Mouse (Mus musculus): ENCODE measurements at regions not wholly inside any gene's neighbourhood (a gene's known extent, or its start where the extent isn't known, plus 50 kb on each side); places are given as distances from the start of the nearest gene placed in this dataset.

- no peak for DNase-seq (ENCODE audit: low spot score)
These were observed 60.4 kb downstream of the Dact1 start for GRCm38 (mm10) chr12:71370091-71370490.

DNA sequence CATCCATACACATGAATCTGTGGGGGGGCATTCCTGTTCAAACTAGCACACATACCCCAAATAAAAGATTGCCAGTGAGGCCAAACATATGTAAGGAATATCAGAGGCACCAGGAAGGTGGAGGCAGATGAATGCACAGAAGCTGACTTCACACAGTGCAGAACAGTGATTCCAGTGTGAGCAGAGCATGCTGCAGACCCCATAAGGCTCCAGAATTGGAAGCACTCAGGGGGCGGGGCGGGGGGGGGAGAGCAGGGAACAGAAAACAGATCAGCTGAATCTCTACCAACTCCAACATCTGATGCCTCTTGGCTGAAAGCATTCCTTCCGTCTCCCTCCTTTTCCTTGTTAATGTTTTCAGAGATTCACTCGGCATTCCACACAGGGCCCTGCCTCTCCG, 62.3 kb downstream of the Dact1 start:
- no peak for DNase-seq (ENCODE audit: low spot score)

DNA sequence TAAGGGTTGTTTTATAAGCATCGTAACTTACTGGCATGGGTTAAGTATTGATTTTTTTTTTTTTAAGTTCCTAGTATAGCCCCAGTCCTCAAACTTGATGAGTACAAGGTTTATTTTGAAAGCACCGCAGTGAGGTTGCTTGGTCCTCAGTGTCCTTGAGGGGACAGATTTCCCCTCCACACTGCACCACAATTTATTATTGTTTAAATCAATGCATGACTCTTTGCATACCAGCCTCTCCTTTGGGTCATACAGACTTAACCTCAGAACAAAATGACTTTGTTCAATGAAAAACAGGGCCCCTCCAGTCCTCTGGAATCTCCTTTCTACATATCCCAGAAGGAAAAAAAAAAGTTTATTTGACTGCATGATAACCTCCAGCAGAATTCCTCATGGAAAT, 63.9 kb downstream of the Dact1 start:
- DNase-seq (ENCODE audit: low spot score), result no peak

DNA sequence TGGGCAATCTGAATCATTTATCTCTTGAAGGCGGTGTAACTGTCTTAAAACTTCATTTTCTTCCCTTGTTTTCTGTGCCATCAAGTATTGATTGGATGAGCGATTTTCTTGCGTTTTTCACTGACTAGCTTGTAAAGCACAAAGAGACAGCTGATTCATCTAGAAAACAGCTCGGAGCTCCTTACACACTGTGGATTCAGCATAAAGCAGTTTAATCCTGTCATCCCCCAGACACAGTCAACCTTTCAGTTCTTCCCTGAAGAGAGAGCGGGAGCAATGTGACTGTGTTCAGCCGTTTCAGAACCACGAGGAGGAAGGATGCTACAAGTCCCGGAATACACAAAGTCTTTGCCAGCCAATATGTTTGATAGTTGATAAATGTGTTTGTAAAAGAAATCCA, 66.8 kb downstream of the Dact1 start:
- DNase-seq (ENCODE audit: low spot score), result no peak

DNA sequence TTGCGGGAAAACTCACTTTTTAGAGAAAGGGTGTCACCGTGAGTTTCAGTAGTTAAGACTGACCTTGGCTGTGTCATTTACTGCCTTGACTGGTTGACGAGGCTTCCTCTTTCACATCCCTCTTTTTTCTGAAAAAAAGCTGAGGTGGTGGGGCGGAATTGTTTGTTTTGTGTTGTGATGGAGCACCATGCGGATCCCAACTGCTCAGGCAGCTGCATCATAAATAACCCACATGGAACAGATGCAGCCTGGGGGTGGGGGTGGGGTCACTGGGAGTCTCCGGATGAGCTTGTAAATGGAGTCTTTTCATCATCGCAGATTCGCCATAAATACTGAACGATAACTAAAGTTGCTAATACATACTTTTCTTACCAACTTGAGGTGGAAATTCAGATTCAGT, 67.3 kb downstream of the Dact1 start:
- DNase-seq (ENCODE audit: low spot score), result no peak

GRCm38 (mm10) chr12:71379626-71380423, 70.1 kb downstream of the Dact1 start:
- DNase-seq (ENCODE audit: low spot score), result no peak

DNA sequence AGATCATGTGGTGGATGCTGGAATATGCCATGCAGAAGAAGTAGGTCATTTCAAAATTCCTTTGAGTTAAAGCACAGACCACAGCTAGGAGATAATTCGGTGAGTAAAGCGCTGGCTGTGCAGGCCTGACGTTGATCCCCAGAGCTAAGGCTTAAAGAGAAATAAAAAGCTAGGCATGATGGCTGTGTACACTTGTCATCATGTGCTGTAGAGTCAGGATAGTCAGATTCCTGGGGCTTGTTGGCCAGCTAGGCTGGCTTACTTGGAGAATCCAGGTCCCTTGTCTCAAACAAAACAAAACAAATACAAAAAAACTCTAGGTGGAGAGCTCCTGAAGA, 70.7 kb downstream of the Dact1 start:
- no peak for DNase-seq (ENCODE audit: low spot score)

GRCm38 (mm10) chr12:71386251-71386650, 76.6 kb downstream of the Dact1 start:
- DNase-seq (ENCODE audit: low spot score), result no peak

GRCm38 (mm10) chr12:71391481-71391880, 81.8 kb downstream of the Dact1 start:
- no peak for DNase-seq (ENCODE audit: low spot score)

GRCm38 (mm10) chr12:71393752-71394151, 84.1 kb downstream of the Dact1 start:
- no peak for DNase-seq (ENCODE audit: low spot score)

DNA sequence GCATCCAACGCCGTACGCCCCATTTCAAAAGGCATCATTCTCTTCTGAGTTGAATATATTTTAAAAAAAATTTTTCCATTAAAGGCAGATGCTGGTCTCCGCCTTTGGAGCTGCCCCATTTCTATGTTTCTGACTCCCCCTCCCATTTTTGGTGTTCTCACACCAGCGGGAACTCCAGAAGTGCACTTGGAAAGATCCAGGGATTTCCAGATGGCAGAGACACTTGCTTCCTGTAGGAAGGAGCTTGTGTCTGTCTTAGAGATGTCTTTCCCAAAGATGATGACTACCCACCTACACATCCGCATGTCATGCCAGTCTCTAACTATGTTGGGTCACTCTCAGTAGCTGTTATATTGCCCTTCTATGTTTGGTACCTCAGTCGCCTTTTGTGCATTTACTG, 87.8 kb downstream of the Dact1 start:
- no peak for DNase-seq (ENCODE audit: low spot score)

DNA sequence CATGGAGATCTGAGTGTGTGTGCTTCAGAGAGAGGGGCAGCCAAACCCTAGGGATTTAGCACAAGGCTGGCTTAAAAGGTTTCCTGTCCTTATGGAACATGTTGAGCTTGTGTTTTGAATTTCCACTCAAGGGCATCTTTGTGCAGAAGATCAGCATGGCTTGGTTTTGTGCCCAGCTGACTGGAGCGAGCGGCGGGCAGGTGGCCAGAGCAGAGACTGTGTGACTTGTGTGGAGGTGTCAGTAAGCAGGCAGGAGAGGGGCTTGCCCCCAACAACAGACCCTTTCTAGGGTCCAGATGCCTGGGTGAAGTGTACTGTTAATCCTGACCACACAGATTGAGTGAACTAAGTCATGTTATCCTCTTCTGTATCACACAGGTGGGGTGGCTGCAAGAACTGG, 89.0 kb downstream of the Dact1 start:
- no peak for DNase-seq (ENCODE audit: low spot score)

GRCm38 (mm10) chr12:71400201-71400600, 90.5 kb downstream of the Dact1 start:
- DNase-seq (ENCODE audit: low spot score), result no peak

DNA sequence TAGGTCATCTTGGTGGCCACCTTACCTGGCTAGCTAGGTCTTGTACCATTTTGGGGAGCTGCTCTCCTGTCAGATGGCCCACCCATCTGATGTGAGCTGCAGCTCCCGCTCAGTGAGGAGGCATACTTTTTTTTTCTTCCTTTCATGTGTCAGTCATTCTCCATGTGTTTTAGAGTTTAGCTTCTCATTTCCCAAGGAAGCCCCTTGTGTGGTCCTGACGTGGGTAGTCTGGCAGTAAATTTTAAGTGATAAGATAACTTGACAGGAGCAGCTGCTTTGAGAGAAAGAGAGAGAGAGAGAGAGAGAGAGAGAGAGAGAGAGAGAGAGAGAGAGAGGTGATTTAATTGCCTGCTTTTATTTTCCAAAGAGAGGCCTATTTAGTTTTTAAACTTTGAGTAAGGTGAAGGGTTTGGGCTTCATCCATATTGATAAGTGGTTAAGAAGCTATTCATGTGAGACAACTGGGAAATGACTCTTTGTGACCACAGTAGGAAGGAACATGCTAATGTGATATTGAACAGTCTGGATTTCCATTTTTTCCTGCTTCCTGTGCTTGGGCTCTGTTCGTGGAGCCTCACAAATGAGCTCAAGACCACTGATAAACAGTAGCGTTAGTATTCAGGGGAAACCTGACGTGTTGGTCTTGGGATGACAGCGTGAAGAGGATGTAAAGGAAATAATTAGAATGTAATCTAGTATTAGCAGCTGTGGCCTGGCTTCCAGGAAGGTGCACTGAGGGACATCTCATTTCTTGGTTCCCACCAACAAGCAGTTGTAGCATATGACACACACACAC, 92.1 kb downstream of the Dact1 start:
- no peak for DNase-seq (ENCODE audit: low spot score)

- DNase-seq (ENCODE audit: low spot score), result no peak
These were observed 97.6 kb downstream of the Dact1 start for GRCm38 (mm10) chr12:71407294-71407693.

- DNase-seq (ENCODE audit: low spot score), result no peak
These were observed 98.8 kb downstream of the Dact1 start for GRCm38 (mm10) chr12:71408396-71409050.

DNA sequence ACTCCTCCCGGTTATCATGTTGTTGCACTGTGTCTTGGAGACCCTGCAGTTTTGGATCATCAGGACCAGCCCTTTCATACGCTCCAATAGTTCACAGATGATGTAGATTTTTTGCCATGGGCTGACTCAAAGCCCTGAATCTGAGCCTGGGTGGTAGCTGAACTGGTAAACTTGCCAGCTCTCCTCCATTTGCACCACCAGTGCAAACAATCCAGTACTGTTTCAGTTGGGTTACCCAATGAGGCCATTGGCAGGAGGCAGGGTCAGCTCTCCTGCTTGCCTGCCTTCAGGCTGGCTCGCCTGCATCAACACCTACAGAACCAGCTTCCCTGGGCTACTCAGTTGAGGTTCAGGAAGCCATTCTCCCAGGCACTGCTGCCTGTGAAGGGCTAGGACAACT, 102.6 kb downstream of the Dact1 start:
- DNase-seq (ENCODE audit: low spot score), result no peak

DNA sequence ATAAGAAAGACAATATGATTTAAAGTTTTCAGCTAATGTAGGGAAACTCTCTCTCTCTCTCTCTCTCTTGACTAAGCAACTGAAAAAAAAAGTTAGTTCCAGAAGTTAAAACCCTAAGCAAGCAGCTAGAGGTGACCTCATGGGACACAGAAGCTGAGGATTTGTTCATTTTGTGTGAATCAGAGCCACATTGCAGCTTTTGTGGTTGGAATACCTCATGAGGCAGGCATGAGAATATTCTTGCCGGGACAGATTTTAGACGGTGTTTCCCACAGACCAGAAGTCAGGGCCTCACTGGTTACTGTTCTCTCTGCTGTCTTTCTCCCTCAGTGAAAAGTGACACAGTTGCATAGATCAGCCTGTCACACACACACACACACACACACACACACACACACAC, 107.3 kb downstream of the Dact1 start:
- no peak for DNase-seq (ENCODE audit: low spot score)

DNA sequence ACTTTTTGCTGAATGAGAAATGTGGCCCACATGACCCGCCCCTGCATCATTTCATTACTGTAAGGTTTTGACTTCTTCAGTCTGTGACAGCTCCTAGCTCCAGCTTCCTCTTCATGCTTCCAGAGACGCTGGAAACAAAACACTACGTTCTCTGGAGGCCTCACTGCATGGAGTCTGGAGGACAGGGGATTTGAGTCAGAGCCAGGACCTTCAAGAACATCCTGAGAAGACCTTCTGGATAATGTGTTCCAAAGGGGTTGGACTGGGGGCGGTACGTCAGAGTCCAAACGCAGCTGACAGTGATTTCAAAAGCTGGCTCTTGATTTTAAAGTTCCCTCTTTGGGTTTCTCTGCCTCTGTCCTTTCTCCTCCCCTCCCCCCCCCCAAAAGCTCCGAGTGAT, 108.5 kb downstream of the Dact1 start:
- peak; percentile 7 for DNase-seq (ENCODE audit: low spot score)

- DNase-seq (ENCODE audit: low spot score), result no peak
These were observed 109.5 kb downstream of the Dact1 start for GRCm38 (mm10) chr12:71419161-71419560.

- DNase-seq (ENCODE audit: low spot score), result no peak
These were observed 116.5 kb downstream of the Dact1 start for GRCm38 (mm10) chr12:71426023-71426719.

DNA sequence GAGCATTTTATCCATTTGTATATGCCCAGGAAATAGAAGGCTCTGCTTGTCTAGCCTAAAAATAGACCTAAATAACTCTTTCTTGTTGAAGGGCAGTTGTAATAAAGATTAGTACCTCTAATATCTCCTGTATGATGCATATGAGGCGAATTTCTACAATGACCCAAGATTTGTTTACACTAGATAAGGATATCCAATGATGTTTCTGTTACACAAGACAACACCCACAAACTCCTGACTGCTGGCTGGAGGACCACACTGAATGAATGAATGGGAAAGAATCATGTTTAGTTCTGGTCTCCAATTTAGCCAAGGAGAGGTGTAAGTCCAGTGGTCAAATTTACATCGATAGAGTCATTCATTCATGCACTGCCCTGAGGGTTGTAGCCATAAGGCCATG, 118.3 kb downstream of the Dact1 start:
- DNase-seq (ENCODE audit: low spot score), result no peak

Measured in urinary bladder, postnatal 14 days (tissue).